Mouse (Mus musculus): ENCODE measurements around the gene Tmprss7. TPM values are rescaled to one million over a fixed set of nuclear protein-coding genes. Genes with fewer than 3 reads are reported as not detected.
A peak's percentile ranks its signal among the peaks of the same experiment; 100 is the strongest.

Gene Tmprss7
- total RNA-seq (2021), result under 1 TPM; 0.30 to 0.82 TPM
- long read RNA-seq, experiment 1, result 0 reads
- long read RNA-seq, experiment 2, result 0 reads

DNA sequence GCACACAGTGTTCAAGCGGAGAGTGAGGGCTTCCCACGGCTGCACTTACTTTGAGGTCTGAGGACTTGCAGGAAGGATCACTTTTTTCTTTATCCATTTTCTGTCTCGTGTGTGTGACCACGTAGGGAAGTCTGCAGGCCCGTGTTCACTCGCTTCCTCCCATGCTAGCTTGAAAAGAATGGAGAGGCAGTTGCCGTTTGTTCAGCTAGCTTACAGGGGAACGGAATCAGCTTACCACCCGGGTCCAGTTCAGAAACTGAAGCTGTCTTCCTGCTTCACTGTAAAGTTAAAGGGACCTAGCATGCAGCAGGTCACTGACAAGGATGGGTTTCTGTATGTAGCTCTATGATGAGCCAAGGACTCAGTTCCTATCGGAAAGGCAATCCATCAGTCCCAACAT, at the start of gene Tmprss7:
Gene Tmprss7 (minus strand): TSS at position 101 of the 400 bp plus-strand sequence.
- DNase-seq, result no peak

DNA sequence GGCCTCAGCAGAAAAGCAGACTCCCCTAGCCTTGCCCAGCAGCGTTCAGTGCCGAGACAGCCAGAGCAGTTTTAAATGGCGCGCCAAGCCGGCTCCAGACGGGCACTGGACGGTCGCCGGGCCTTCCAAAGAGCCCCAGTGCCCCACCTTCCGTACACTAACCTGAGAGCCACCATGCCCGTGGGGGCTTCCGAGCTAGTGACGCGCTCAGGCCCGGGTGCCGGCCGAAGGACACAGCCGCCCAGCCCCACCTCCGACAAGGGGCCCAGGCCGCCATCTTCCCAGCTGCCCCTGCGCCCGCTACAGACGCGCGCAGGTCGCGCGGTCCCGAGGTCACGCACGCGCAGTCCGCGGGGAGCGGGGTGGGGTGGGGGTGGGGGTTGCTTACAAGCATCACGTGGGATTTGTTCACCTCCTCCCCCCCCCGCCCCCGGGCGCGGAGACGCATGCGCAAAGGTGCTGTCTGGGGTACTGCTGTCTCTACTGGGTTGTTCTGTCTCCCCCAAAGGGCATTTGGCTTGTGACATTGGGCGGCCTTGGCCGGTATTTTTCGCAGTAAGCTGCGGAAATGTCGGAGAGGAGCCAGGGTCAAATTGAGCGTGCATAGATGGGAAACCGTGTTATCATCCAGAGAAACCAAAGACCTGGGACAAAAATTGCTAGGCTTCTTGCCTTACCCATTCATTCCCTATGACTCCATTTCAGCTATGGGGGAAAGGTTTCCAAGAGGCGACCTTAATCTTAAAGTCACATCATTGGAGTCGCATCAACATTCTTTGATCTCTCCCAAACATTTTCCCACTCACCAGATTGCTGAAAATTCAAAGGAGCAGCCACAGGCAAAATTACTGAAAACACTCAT, 49.4 kb upstream of the Tmprss7 start, which contains the start of gene Abhd10:
Gene Abhd10 (minus strand): TSS at position 341 of the 862 bp plus-strand sequence.
- DNase-seq, result peak; percentile 99

- DNase-seq, result no peak
Measured at GRCm38 (mm10) chr16:45737880-45738279, 44.4 kb upstream of the Tmprss7 start.

GRCm38 (mm10) chr16:45736724-45737123, 43.3 kb upstream of the Tmprss7 start:
- DNase-seq, result no peak

GRCm38 (mm10) chr16:45729163-45729562, 35.7 kb upstream of the Tmprss7 start:
- DNase-seq, result no peak

GRCm38 (mm10) chr16:45724742-45725102, 31.3 kb upstream of the Tmprss7 start:
- DNase-seq, result peak; percentile 13

DNA sequence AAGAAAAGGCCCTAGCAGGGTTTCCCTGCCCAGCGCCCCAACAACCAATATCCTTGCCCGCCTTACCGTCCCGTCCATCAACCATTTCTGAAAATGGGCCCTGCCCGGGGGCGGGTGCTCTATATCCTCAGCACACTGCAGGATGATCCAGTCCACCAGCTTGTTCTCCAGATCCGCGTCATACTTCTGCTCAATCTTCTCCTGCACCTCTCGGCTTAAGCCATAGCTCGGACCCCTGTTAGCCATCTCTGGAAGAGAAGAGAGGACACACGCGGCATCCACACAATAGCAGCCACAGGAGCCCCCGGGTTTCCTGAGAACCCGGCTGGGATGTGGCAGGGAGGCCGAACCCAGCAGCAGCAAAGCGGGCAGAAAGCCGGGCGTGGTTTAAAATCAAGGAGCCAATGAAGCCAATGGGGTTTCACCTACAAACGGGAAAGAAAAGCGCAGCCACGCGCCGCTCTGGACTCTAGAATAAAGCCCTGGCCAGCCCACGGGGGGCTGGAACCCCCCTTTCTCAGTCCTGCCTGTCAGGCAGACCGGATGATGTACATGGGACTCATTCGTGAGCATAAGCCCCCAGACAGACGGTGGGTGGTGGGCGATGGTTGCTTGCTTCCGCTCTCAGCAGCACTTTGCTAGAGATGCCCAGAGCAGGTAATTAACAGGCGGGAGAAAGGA, 30.7 kb upstream of the Tmprss7 start, which contains the start of gene Tagln3:
Gene Tagln3 (minus strand): TSS at position 548 of the 681 bp plus-strand sequence.
- DNase-seq, result peak; percentile 49

DNA sequence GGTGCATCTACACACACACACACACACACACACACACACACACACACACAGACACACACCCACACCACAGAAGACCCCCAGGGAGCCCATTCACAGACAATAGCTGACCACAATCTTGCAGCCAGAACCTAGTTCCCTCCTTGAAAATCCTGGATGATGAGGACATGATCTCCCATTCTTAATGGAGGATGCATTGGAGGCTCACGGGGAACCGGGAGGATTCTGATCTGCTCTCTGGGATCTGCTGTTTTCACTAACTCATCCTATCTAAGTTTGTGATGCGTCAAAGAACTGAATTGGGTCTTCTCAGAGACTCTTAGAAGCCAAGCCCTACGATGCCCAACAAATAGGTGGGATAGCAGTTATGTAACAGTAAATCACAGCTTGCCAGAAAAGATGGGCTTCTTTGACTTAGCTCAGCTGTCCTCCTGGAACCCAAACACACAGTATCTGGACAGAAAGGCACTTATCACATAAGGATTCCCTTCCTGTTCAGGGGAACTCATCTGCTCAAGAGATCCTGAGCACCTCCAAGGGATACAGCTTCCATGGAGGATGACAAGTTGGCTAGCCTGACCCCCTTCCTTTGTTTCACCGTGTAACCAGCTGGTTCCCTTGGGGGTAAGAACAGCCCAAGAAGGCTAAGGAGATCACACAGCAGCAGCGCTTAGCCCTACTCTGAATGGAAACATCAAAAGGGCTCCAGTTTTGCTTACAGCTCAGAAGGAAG, 29.9 kb upstream of the Tmprss7 start:
- no peak for DNase-seq

- no peak for DNase-seq
Measured at GRCm38 (mm10) chr16:45722460-45722951, 29.0 kb upstream of the Tmprss7 start.

GRCm38 (mm10) chr16:45720022-45720630, 26.7 kb upstream of the Tmprss7 start:
- no peak for DNase-seq

- DNase-seq, result no peak
Measured at GRCm38 (mm10) chr16:45718296-45718695, 24.8 kb upstream of the Tmprss7 start.

DNA sequence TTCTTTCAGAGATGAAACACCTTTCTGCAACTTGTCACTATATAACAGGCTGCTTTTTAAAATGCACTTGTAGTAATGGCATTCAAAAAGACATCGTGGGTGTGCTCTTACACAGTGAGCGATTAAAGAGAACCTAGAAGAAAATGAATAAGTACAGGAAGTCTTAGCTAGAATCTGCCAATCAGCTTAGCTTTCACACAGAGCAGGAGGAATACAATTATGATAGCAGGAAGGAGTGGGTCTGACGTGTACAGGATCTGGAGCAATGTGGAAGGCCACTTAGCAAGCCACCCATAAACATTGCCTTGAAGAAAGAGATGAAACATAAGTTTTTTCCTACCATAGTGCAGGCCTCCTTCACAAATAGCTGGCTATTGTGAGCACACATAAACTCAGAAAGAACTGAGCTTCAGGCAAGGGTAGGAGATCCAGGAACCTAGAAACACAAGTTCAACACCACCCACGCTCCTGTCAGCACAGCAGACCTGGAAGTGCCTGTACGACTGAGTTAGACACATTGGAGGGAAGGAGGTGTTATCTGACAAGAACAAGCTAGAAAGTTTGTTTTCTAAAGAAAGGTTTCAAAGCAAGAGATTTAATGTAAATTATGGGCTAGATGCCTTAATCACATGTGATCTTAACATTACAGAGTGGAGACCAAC, 21.2 kb upstream of the Tmprss7 start:
- DNase-seq, result no peak

- no peak for DNase-seq
Measured at GRCm38 (mm10) chr16:45713878-45714277, 20.4 kb upstream of the Tmprss7 start.

DNA sequence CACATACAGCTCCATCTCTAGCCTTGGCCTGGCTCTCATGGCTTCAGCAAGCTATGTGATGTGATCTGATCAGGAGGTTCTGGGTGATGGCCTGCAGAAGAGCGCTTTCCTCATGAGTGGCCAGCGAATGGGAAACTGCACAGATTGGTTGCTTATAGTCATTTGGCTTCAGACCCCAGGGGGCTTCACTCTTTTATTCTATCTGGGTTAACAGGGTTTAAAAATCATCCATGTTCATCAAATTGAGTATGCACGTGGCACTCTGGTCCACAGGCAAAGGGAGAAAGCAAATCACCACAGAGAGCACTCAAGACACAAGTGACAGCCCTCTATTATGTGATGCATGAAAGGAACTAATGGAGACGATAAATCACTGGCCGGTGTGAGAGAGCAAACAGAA, 19.8 kb upstream of the Tmprss7 start:
- no peak for DNase-seq

DNA sequence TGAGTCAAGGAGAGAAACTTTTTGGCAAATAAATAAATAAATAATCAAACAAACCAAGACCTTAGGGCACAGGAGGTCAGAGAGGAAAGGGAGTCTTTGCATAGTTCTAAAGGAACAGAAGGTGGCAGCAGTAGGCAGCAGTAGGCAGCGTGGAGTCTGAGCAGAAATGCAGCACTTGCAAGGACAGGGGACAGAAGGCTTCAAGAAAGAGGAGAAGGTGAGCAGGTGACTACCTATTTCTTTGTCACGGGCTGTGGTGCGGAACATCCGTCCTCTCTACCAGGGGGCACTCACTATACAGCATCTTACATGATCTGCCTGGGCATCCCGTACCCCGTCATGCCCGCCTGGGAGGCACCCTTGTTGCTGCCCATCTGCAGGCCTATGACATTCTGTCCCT, 17.8 kb upstream of the Tmprss7 start:
- peak; percentile 10 for DNase-seq

- no peak for DNase-seq
Measured at GRCm38 (mm10) chr16:45699301-45699700, 5.8 kb upstream of the Tmprss7 start.

DNA sequence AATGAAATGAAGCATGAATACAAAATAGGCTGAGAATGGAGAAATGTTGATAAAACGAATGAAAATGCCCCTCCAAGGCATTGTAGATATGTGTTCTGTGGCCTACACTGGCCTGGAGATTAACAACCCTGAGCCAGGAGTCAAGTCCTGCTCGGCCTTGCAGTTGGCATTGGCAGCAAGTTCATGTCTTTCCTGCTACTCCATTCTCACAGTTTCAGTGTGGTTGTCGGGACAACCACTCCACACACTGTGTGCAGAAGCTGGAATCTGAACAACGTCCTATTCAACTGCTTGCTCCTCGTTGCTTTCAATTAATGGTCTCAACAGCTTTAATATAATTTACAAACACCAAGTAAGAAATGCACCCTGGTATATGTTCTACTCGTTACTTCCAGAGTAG, 4.5 kb upstream of the Tmprss7 start:
- DNase-seq, result no peak

DNA sequence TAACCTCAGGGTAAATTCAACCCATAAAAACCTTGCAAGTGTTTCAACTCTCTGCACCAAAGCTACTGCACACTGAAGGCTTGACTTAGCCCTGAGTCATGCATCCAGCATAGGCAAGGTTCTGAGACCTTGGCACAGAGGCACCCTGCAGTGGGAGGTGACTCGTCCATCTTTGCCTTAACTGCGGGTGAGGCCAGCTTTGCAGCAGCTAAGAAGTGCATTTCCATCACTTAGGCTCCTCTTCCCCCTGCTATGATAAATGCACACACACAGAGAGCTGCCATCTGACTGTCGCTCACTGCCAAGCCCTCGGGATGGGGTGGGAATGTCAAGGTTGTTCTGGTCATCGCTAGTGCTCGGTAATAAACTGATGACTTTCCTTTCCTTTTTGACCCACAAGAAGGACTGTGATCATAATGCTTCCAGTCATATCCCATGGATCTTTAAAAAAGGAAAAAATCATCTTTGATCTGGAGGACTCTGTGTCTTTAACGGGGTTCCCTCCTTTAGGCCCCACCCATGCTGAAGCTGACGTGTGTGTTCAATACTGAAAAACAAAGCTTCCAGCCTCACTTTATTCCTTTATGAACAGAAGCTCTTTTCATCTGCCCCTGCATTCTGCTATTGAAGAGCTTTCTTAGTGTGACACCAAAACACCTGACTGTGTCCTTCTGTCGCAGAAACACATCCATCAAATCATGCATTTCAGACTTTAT, 2.1 kb upstream of the Tmprss7 start:
- DNase-seq, result peak; percentile 35

- no peak for DNase-seq
Measured at GRCm38 (mm10) chr16:45692851-45693250, 607 bp downstream of the Tmprss7 start.

DNA sequence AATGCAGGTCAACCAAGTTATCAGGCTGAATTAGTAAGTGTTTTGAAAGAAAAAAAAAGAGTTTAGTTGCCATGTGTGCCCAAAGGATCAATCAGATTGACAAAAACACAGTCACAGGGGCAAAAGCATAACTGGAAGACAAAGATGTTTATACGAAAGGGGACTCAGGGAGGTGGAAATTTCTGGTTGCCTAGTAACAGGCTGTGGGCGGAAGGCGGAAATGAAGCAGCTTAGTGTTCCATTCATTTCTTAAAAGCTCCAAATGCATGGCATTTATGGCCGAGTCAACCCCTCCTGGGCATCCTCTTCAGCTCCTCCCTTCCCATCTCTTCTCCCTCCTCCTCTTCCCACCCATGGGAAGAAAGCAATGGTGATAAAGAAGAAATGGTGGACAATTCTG, 3.3 kb downstream of the Tmprss7 start:
- DNase-seq, result no peak

DNA sequence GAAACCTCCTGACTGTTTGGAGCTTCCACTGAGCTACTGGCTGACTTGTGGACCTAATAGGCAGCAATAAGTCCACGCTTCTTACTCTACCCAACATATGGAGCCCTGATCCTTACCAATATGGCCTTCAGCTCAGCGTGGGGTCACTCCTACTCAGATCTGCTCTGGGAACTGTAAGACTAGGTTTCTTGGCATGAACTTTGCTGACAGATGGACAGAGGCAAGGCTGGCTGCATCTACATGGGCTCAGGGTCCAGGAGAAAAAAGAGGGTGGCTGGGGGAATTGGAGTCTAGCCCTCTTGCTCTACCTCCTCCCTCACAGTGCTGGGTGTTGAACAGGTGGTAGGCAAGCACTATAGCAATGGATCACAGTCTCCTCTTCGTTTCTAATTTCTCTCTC, 6.6 kb downstream of the Tmprss7 start:
- no peak for DNase-seq

All from adrenal gland, postnatal 10 days (tissue).